Mouse (Mus musculus) stomach, embryonic 14.5 days (tissue): Measurements from ENCODE around the gene Polr3h. TPM values are rescaled to one million over a fixed set of nuclear protein-coding genes. Genes with fewer than 3 reads are reported as not detected.
A peak's percentile ranks its signal among the peaks of the same experiment; 100 is the strongest.
"Not testable (repeated sequence)": the region's sequence is repeated elsewhere in the genome, so short reads cannot be mapped to it uniquely, and the experiment has no call there.

ENCODE experiments used
- ATAC-seq: fragments of 200-750 bp; cut with Nextera tagmentation; 2 replicates; pipeline ENCODE4 v1.8.0; 2017; ENCODE audit warnings: low read depth, moderate TSS enrichment; ENCODE audit not compliant: insufficient number of reproducible peaks, insufficient read depth, low FRiP score
- H3K27ac ChIP-seq: fragments of 300-500 bp; sonication (generic); 2 replicates; pipeline ENCODE4 v1.5.1; 2014; ENCODE audit warnings: mild to moderate bottlenecking, low read length, moderate library complexity, mixed read lengths
- H3K27me3 ChIP-seq: fragments of 300-500 bp; sonication (generic); 2 replicates; pipeline ENCODE4 v1.6.1; 2014; ENCODE audit warnings: low read length, control low read depth, mixed read lengths; ENCODE audit not compliant: control insufficient read depth, insufficient read depth
- H3K36me3 ChIP-seq: fragments of 300-500 bp; sonication (generic); 2 replicates; pipeline ENCODE4 v1.6.1; 2014; ENCODE audit warnings: mild to moderate bottlenecking, control low read depth, low read length, moderate library complexity, mixed read lengths; ENCODE audit not compliant: control insufficient read depth, insufficient read depth
- H3K4me1 ChIP-seq: fragments of 300-500 bp; sonication (generic); 2 replicates; pipeline ENCODE4 v1.6.1; 2014; ENCODE audit warnings: low read length, control low read depth, mixed read lengths; ENCODE audit not compliant: control insufficient read depth, insufficient read depth
- H3K4me2 ChIP-seq: fragments of 300-500 bp; sonication (generic); replicated peaks from 2 replicates; pipeline ENCODE4 v1.6.1; 2014; ENCODE audit warnings: low read depth, low read length, control low read depth
- H3K4me3 ChIP-seq: fragments of 300-500 bp; sonication (generic); 2 replicates; pipeline ENCODE4 v1.5.1; 2014; ENCODE audit warnings: low read depth, low read length, control low read depth
- H3K9ac ChIP-seq: fragments of 300-500 bp; sonication (generic); replicated peaks from 2 replicates; pipeline ENCODE4 v1.6.1; 2014; ENCODE audit warnings: low read depth, mild to moderate bottlenecking, control low read depth, low read length, moderate library complexity, mixed read lengths
- H3K9me3 ChIP-seq: fragments of 300-500 bp; sonication (generic); 2 replicates; pipeline ENCODE4 v1.6.1; 2016; ENCODE audit warnings: low read depth, low read length, control low read depth; ENCODE audit not compliant: control insufficient read depth
- WGBS: fragments of 180-500 bp; shearing (Covaris S2); extraction: QIAGEN DNeasy Blood & Tissue Kit; methylation state at CpG from one replicate; pipeline ENCODE4 v1.1.7; 2014; 5-methylcytosine and 5-hydroxymethylcytosine counted together
- polyA plus RNA-seq: library from polyadenylated mRNA; unstranded; fragments of >200 nt; fragmentation: Nextera tagmentation; extraction: Ambion mirVana; gene quantifications from 2 replicates; pipeline ENCODE4 v1.2.1, GENCODE M21; 2014

Gene Polr3h
- polyA plus RNA-seq = 62.7 and 68.0 TPM in 2 replicates

- peak within 1 kb of the TSS; percentile 71 for H3K4me3 ChIP-seq
- H3K9me3 ChIP-seq = no peaks in the 10 kb centered on the region
- no peaks in the 10 kb centered on the region for H3K27me3 ChIP-seq
- WGBS = under 1% methylated on average over 54 of the region's 54 CpGs
- peak within 1 kb of the TSS; percentile 65 for H3K9ac ChIP-seq
- peak; percentile 94 for ATAC-seq
- peaks cover 16% of the 10 kb centered on the region for H3K4me1 ChIP-seq
- H3K27ac ChIP-seq = peak within 1 kb of the TSS; percentile 44
- no peaks in the 10 kb centered on the region for H3K36me3 ChIP-seq
- peak within 1 kb of the TSS; percentile 86 for H3K4me2 ChIP-seq
Observed at GRCm38 (mm10) chr15:81925760-81926445, at the start of gene Polr3h. TSS of gene Polr3h (minus strand) at chr15:81926240.

- not testable (repeated sequence) for H3K4me3 ChIP-seq, H3K4me2 ChIP-seq, H3K9ac ChIP-seq, ATAC-seq, H3K36me3 ChIP-seq, H3K27me3 ChIP-seq, H3K27ac ChIP-seq, H3K4me1 ChIP-seq, H3K9me3 ChIP-seq
- 93% methylated on average over 8 of the region's 8 CpGs for WGBS
Observed at GRCm38 (mm10) chr15:81975156-81975555, 49.1 kb upstream of the Polr3h start.

GRCm38 (mm10) chr15:81970498-81970897, 44.5 kb upstream of the Polr3h start:
- H3K36me3 ChIP-seq, H3K4me1 ChIP-seq, H3K9ac ChIP-seq, ATAC-seq, H3K9me3 ChIP-seq, H3K27ac ChIP-seq, H3K27me3 ChIP-seq, H3K4me2 ChIP-seq, H3K4me3 ChIP-seq: not testable (repeated sequence)
- WGBS = 91% methylated on average over 4 of the region's 4 CpGs

GRCm38 (mm10) chr15:81969635-81970034, 43.6 kb upstream of the Polr3h start:
- H3K27ac ChIP-seq, ATAC-seq, H3K4me1 ChIP-seq, H3K27me3 ChIP-seq, H3K9me3 ChIP-seq, H3K4me2 ChIP-seq, H3K36me3 ChIP-seq, H3K4me3 ChIP-seq, H3K9ac ChIP-seq: not testable (repeated sequence)
- 70% methylated on average over 6 of the region's 6 CpGs for WGBS

- ATAC-seq = no peak
- no peak overlapping the region for H3K27ac ChIP-seq
- 49% methylated on average over 7 of the region's 7 CpGs for WGBS
Observed at GRCm38 (mm10) chr15:81969173-81969572, 43.1 kb upstream of the Polr3h start.

GRCm38 (mm10) chr15:81968447-81968846, 42.4 kb upstream of the Polr3h start:
- Histone ChIP-seq H3K27me3 (no peaks in the 10 kb centered on the region), H3K4me3 (no peak overlapping the region), H3K27ac (no peak overlapping the region), H3K36me3 (no peaks in the 10 kb centered on the region), H3K9me3 (no peaks in the 10 kb centered on the region; the same call in 1 of the 2 replicates), H3K9ac (no peak overlapping the region), H3K4me1 (no peaks in the 10 kb centered on the region), H3K4me2 (no peak overlapping the region)
- ATAC-seq = no peak
- WGBS = 52% methylated on average over 2 of the region's 2 CpGs

More at GRCm38 (mm10) chr15:81969173-81969572, 43.1 kb upstream of the Polr3h start:
- Histone ChIP-seq H3K27me3 (no peaks in the 10 kb centered on the region), H3K9me3 (no peaks in the 10 kb centered on the region; the same call in 1 of the 2 replicates), H3K4me1 (no peaks in the 10 kb centered on the region), H3K4me3 (no peak overlapping the region), H3K9ac (no peak overlapping the region), H3K4me2 (no peak overlapping the region), H3K36me3 (no peaks in the 10 kb centered on the region)

- WGBS = 88% methylated on average over 5 of the region's 5 CpGs
- H3K36me3 ChIP-seq = no peaks in the 10 kb centered on the region
- H3K27ac ChIP-seq = no peak overlapping the region
- H3K4me1 ChIP-seq = no peaks in the 10 kb centered on the region
- no peak overlapping the region for H3K4me2 ChIP-seq
- H3K9me3 ChIP-seq = no peaks in the 10 kb centered on the region; the same call in 1 of the 2 replicates
- no peak overlapping the region for H3K9ac ChIP-seq
- no peak overlapping the region for H3K4me3 ChIP-seq
- ATAC-seq = no peak
- H3K27me3 ChIP-seq = no peaks in the 10 kb centered on the region
Observed at GRCm38 (mm10) chr15:81967821-81968220, 41.8 kb upstream of the Polr3h start.

GRCm38 (mm10) chr15:81966062-81966829, 40.2 kb upstream of the Polr3h start:
- H3K4me3 ChIP-seq = no peak overlapping the region
- no peak overlapping the region for H3K4me2 ChIP-seq
- no peak overlapping the region for H3K27ac ChIP-seq
- H3K9ac ChIP-seq = no peak overlapping the region
- H3K4me1 ChIP-seq = no peaks in the 10 kb centered on the region
- H3K36me3 ChIP-seq = no peaks in the 10 kb centered on the region
- WGBS = 74% methylated on average over 13 of the region's 14 CpGs
- H3K9me3 ChIP-seq = no peaks in the 10 kb centered on the region
- ATAC-seq = no peak
- H3K27me3 ChIP-seq = no peaks in the 10 kb centered on the region
